ENCODE assay signal across 8 mouse cellular contexts in the genomic region with DNA sequence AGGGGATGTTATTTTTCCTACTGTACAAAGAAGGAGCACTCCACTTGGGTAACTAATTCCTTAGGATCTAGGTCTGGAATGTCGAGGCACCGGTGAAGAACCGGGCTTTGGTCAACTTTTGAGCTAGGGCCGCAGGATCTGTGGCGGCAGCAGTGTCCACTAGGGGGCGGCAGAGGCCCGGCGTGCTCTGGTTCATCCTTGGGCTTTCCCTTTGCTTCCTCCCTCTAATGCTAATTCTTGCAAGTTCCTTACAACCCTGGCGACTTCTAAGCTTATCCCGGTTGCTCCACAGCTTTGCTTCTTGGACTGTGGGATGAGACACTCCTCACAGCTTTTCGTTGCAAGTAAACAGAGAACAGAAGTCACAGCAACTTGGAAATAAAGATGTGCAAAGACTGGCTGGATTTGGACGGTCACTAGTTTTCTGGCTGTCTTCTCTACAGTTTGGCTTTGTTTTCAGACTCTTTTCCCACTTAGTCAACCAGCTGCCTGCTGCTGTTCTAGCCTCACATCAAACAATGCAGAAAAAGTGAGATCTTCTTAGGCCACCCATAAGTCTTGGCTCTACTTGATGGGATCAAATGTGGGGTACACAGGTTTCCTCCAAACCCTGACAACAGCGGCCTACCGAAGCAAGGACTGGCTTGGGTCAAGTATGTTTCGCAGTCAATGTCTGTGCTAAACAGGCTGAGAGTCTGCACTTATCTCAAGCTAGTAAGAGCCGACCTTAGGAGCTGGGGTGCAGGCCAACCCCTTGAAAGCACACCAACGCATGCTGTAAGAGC. TPM values are rescaled to one million over a fixed set of nuclear protein-coding genes. Genes with fewer than 3 reads are reported as not detected.
A peak's percentile ranks its signal among the peaks of the same experiment; 100 is the strongest.
DNase-seq lines count a peak whose midpoint lies in the region; ATAC-seq lines count a peak whose summit lies in the region.

No protein-coding gene starts in this region.

- WGBS in hindbrain, embryonic 12.5 days = 38% methylated on average over 17 of the region's 17 CpGs

- no peak overlapping the region for H3K4me2 ChIP-seq in hindbrain, embryonic 12.5 days (replicated peaks)

- H3K27ac ChIP-seq in hindbrain, embryonic 12.5 days = no peak overlapping the region

- DNase-seq in R1 (ENCODE audit: low read depth, low spot score) = peak; percentile 59
- peak; percentile 55 for DNase-seq in cerebellum, adult 8-10 months
- DNase-seq in forelimb bud, embryonic 11.5 days (ENCODE audit: low read depth, low spot score) = peak; percentile 69
- peak; percentile 67 for DNase-seq in layer of hippocampus, adult 9-10 months (ENCODE audit: low spot score)
- DNase-seq in lung, postnatal 14 days = peak; percentile 84
- DNase-seq in retina, postnatal 7 days (ENCODE audit: low read depth, low spot score) = peak; percentile 32
- DNase-seq in urinary bladder, postnatal 10 days (ENCODE audit: low spot score) = peak; percentile 70

- no peak overlapping the region for H3K9ac ChIP-seq in hindbrain, embryonic 12.5 days

- no peaks in the 10 kb centered on the region for H3K4me1 ChIP-seq in hindbrain, embryonic 12.5 days

- no peak overlapping the region for H3K4me3 ChIP-seq in hindbrain, embryonic 12.5 days

- ATAC-seq in hindbrain, embryonic 12.5 days (ENCODE audit: low FRiP score) = peak; percentile 32; the same call in 1 of the 2 replicates

- H3K36me3 ChIP-seq in hindbrain, embryonic 12.5 days = no peaks in the 10 kb centered on the region

- H3K27me3 ChIP-seq in hindbrain, embryonic 12.5 days = no peaks in the 10 kb centered on the region; the same call in 1 of the 2 replicates

- H3K9me3 ChIP-seq in hindbrain, embryonic 12.5 days (replicated peaks) = no peaks in the 10 kb centered on the region

RNA-seq across cellular contexts. Expression of gene Tmem72, which starts 51.2 kb away (rescaled TPM):
- polyA plus RNA-seq in hindbrain, embryonic 12.5 days (2016; fragmentation: Nextera tagmentation; extraction: Ambion mirVana) = 0.10 and 0.12 TPM in 2 replicates

Comparison
In these comparisons a context has a peak if more than half of its experiments do, and no peak if none do; other contexts are left out.
1. DNase-seq: peak in every context shown above with its lines; median percentile 84 in lung, postnatal 14 days; 70 in urinary bladder, postnatal 10 days; 69 in forelimb bud, embryonic 11.5 days; 67 in layer of hippocampus, adult 9-10 months; 59 in R1; 55 in cerebellum, adult 8-10 months; 32 in retina, postnatal 7 days.